ENCODE assay signal across 15 mouse cellular contexts in the genomic region with DNA sequence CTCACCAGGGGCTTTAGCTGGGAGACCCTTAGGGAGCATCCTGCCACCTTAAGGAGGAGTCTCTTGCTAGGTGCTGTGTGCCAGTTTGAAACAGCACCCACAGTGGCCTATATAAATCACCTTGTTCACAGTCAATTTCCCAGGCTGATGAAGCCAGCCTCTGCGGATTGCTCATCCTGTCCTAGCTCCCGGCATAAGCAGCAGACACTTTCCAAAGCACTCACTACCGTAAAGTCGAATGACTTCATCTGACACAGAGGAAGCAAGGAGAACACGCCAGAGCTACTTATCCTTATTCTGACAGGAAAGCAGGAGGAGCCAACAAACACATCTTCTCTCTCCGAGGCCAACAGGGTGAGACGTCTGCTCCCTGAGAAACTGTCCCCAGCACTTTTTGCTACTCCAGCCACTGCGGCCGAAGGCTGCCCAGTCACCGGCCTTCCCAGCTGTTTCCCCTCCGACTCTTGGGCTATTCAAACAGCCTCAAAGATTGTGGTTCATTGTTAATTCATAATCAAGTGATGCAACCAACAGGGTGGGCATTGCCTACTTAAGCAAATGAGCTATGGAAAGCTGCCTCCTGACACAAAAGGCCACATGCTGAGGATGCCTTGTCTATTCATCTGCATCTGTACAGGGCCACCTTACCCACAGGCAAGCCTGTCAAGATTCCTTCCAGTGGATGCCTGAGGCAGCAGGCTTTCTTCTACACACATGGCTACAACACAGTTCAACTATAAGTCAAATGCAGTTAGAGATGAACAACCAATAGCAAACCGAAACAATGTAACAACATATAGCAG.
DNase-seq lines count a peak whose midpoint lies in the region; ATAC-seq lines count a peak whose summit lies in the region.
"Had no signal": no experiment of that assay in that cellular context is flagged by ENCODE, and none has a peak within 500 bp of the region (broad histone marks: within the 10 kb centered on the region; RNA-seq: fewer than 3 reads in every experiment).

No protein-coding gene starts in this region.

- ATAC-seq in heart, embryonic 13.5 days (ENCODE audit: extremely low read depth, insufficient number of reproducible peaks, low FRiP score, low TSS enrichment) = no peak
- no peak for ATAC-seq in midbrain, embryonic 14.5 days (ENCODE audit: low FRiP score, low TSS enrichment)
- no peak for ATAC-seq in intestine, embryonic 15.5 days

- H3K4me1 ChIP-seq in heart, embryonic 13.5 days = peaks cover 23% of the 10 kb centered on the region
- peaks cover 82% of the 10 kb centered on the region for H3K4me1 ChIP-seq in hindbrain, embryonic 10.5 days (replicated peaks)
- H3K4me1 ChIP-seq in midbrain, embryonic 14.5 days (ENCODE audit: control insufficient read depth, insufficient read depth, low read length) = peaks cover 28% of the 10 kb centered on the region
- no peaks in the 10 kb centered on the region for H3K4me1 ChIP-seq in intestine, embryonic 15.5 days (replicated peaks)
- H3K4me1 ChIP-seq: embryonic facial prominence, embryonic 12.5 days had no signal

- no peaks in the 10 kb centered on the region for H3K9me3 ChIP-seq in heart, embryonic 13.5 days
- no peaks in the 10 kb centered on the region for H3K9me3 ChIP-seq in hindbrain, embryonic 10.5 days
- no peaks in the 10 kb centered on the region for H3K9me3 ChIP-seq in midbrain, embryonic 14.5 days (ENCODE audit: control insufficient read depth, low read length)
- H3K9me3 ChIP-seq in intestine, embryonic 15.5 days = no peaks in the 10 kb centered on the region
- H3K9me3 ChIP-seq: embryonic facial prominence, embryonic 12.5 days; forebrain, embryonic 10.5 days; heart, embryonic 15.5 days; limb, embryonic 15.5 days had no signal

- no peak overlapping the region for H3K4me3 ChIP-seq in heart, embryonic 13.5 days
- no peak overlapping the region for H3K4me3 ChIP-seq in hindbrain, embryonic 10.5 days
- no peak overlapping the region for H3K4me3 ChIP-seq in midbrain, embryonic 14.5 days (replicated peaks; ENCODE audit: low read depth, low read length)
- H3K4me3 ChIP-seq in intestine, embryonic 15.5 days (replicated peaks) = no peak overlapping the region
- H3K4me3 ChIP-seq: embryonic facial prominence, embryonic 12.5 days; forebrain, embryonic 10.5 days; heart, embryonic 15.5 days; limb, embryonic 15.5 days had no signal

- H3K27me3 ChIP-seq in heart, embryonic 13.5 days (replicated peaks) = no peaks in the 10 kb centered on the region
- H3K27me3 ChIP-seq in hindbrain, embryonic 10.5 days (ENCODE audit: insufficient read depth, poor library complexity, severe bottlenecking) = no peaks in the 10 kb centered on the region
- H3K27me3 ChIP-seq in midbrain, embryonic 14.5 days (ENCODE audit: control insufficient read depth, insufficient read depth, low read length) = no peaks in the 10 kb centered on the region
- no peaks in the 10 kb centered on the region for H3K27me3 ChIP-seq in intestine, embryonic 15.5 days (replicated peaks)
- H3K27me3 ChIP-seq: embryonic facial prominence, embryonic 12.5 days; heart, embryonic 15.5 days; limb, embryonic 15.5 days had no signal

- intact Hi-C loops in heart, postnatal 25 days (cut with DNase I) = loop anchor here (5.0 kb wide), 1 partner anchor 65 kb away; no protein-coding TSS in a partner anchor

- no peak for DNase-seq in heart, postnatal 25 days (ENCODE audit: low spot score)
- DNase-seq in ES-CJ7 (ENCODE audit: low read depth, low spot score) = peak; percentile 81
- DNase-seq in hindbrain, embryonic 10.5 days (ENCODE audit: low spot score) = no peak
- DNase-seq in midbrain, embryonic 14.5 days = peak; percentile 39
- no peak for DNase-seq in testis, postnatal 14 days (ENCODE audit: low spot score)
- DNase-seq in urinary bladder, postnatal 4 days (ENCODE audit: low spot score in 2 of 2) = no peak
- DNase-seq: adrenal gland, adult 8-10 months; gastrocnemius, postnatal 25 days; kidney, adult 11 months had no signal

- WGBS in heart, embryonic 13.5 days = 54% methylated on average over 12 of the region's 12 CpGs
- 45% methylated on average over 12 of the region's 12 CpGs for WGBS in hindbrain, embryonic 10.5 days
- WGBS in midbrain, embryonic 14.5 days = 28% methylated on average over 12 of the region's 12 CpGs
- 46% methylated on average over 12 of the region's 12 CpGs for WGBS in intestine, embryonic 15.5 days

- H3K36me3 ChIP-seq in heart, embryonic 13.5 days = no peaks in the 10 kb centered on the region
- H3K36me3 ChIP-seq in hindbrain, embryonic 10.5 days = no peaks in the 10 kb centered on the region
- H3K36me3 ChIP-seq in midbrain, embryonic 14.5 days (ENCODE audit: control insufficient read depth, insufficient read depth, low read length) = no peaks in the 10 kb centered on the region
- H3K36me3 ChIP-seq in intestine, embryonic 15.5 days = no peaks in the 10 kb centered on the region
- H3K36me3 ChIP-seq: embryonic facial prominence, embryonic 12.5 days; forebrain, embryonic 10.5 days; heart, embryonic 15.5 days; limb, embryonic 15.5 days had no signal

- no peak overlapping the region for H3K4me2 ChIP-seq in heart, embryonic 13.5 days
- H3K4me2 ChIP-seq in midbrain, embryonic 14.5 days (ENCODE audit: low read length) = no peak overlapping the region
- no peak overlapping the region for H3K4me2 ChIP-seq in intestine, embryonic 15.5 days (replicated peaks)
- H3K4me2 ChIP-seq: embryonic facial prominence, embryonic 12.5 days; heart, embryonic 15.5 days; limb, embryonic 15.5 days had no signal

- no peak overlapping the region for H3K9ac ChIP-seq in heart, embryonic 13.5 days
- H3K9ac ChIP-seq in midbrain, embryonic 14.5 days (replicated peaks; ENCODE audit: low read length) = no peak overlapping the region
- H3K9ac ChIP-seq in intestine, embryonic 15.5 days = no peak overlapping the region
- H3K9ac ChIP-seq: embryonic facial prominence, embryonic 12.5 days; heart, embryonic 15.5 days; limb, embryonic 15.5 days had no signal

- H3K27ac ChIP-seq in heart, embryonic 13.5 days (replicated peaks) = 0 out of 2 replicates have a peak overlapping the region, but pooled peaks have one; percentile 21
- peak overlapping the region; percentile 17; the same call in 1 of the 2 replicates for H3K27ac ChIP-seq in hindbrain, embryonic 10.5 days
- H3K27ac ChIP-seq in midbrain, embryonic 14.5 days (replicated peaks; ENCODE audit: low read depth, low read length) = no peak overlapping the region
- no peak overlapping the region for H3K27ac ChIP-seq in intestine, embryonic 15.5 days
- H3K27ac ChIP-seq: embryonic facial prominence, embryonic 12.5 days; forebrain, embryonic 10.5 days; heart, embryonic 15.5 days; limb, embryonic 15.5 days had no signal

Comparison
In these comparisons a context has a peak if more than half of its experiments do, and no peak if none do; other contexts are left out.
1. H3K27ac ChIP-seq: peak in heart, embryonic 13.5 days (single experiment) and hindbrain, embryonic 10.5 days (single experiment); none in midbrain, embryonic 14.5 days (single experiment) and intestine, embryonic 15.5 days (single experiment).
2. DNase-seq: peak in ES-CJ7 (single experiment) and midbrain, embryonic 14.5 days (single experiment); none in heart, postnatal 25 days (single experiment), hindbrain, embryonic 10.5 days (single experiment), testis, postnatal 14 days (single experiment) and urinary bladder, postnatal 4 days (0 of 2).